Mouse (Mus musculus): ENCODE data around the gene Dcaf11. TPM values are rescaled to one million over a fixed set of nuclear protein-coding genes. Genes with fewer than 3 reads are reported as not detected.
A peak's percentile ranks its signal among the peaks of the same experiment; 100 is the strongest.

Gene Dcaf11
- total and polyA plus RNA-seq, 2 experiments from 2014 or later: 94.1 to 97.9 TPM

DNA sequence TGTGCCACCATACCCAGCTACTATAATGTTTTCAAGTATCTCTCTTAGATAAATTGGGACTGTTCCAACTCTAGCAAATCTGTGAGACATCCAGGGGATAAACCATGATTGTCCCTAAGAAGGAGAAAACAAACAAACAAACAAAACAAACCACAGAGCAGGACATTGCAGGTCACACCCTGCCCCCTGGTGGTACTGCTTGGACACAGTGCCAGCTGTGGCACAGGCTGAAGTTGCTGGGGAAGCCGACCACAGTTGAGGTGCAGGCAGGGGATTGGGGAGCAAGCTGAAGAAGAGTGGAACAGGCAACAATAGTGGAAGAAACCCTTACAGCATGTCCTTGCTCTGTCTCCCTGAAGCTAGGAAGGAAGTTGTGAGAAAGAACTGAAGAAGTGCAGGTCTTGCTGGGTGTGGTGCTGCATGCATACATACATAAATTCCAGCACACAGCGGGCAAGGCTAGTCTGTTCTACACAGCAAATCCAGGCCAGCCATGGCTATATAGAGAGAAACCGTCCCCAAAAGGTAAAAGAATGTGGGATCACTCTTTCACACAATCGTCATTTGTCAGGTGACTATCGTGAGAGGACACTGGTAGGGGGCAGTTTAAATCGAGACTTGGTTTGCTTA is 23.6 kb upstream of the Dcaf11 start:
- Histone ChIP-seq H3K36me3 (ENCODE audit: insufficient read depth, low read length) (no peaks in the 10 kb centered on the region), H3K4me1 (ENCODE audit: insufficient read depth, low read length) (peaks cover 3% of the 10 kb centered on the region), H3K27me3 (ENCODE audit: insufficient read depth, low read length) (no peaks in the 10 kb centered on the region), H3K4me2 (ENCODE audit: low read depth, low read length) (no peak overlapping the region), H3K9ac (replicated peaks; ENCODE audit: low read length) (no peak overlapping the region), H3K4me3 (ENCODE audit: low read length) (no peak overlapping the region), H3K27ac (no peak overlapping the region), H3K9me3 (ENCODE audit: low read length) (no peaks in the 10 kb centered on the region)
- DNase-seq (ENCODE audit: low spot score): peak; percentile 68
- 60% methylated on average over 6 of the region's 6 CpGs for WGBS
- peak; percentile 83 for TF ChIP-seq CTCF (IDR thresholded peaks at IDR 0.05; ENCODE audit: low read depth)
- no peak for ATAC-seq

DNA sequence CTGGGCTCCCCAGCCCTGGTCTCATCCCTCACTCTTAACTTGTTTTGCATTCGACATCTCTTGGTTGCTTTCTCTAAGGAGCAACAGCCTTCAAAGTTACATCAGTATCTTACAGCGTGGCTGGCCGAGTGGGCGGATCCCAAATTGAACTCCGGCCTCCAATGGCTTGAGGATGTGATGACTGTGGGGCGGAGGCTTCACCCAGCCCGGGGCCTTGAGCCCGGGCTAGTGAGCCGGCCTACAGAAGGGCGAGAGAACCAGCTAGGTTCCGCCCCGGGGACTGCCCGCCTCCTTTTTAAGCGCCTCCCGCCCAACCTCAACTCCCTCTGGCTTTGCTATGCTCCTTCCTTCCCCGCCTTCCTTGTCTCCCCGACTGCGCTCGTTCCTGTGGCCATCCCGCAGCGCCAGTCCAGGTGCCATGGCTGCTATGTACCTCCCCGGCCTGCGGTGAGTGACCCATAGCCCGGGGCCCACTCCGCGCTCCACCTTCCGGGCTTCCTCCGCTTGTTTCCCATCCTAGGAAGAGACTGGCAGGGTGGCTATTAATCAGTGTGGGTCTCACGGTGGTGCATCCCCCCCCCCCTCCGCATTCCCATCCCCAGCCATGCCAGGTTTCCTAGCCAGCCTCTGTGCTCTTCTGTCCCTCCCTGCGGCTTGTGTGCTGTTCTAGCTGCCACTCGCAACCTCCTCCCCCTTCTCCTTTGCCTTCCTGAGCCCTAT is 19.6 kb upstream of the Dcaf11 start, which contains the start of gene Pck2:
Pck2 (plus strand) TSS at position 200 of the 720 bp plus-strand sequence.
- peak within 1 kb of the TSS; percentile 94 for H3K27ac ChIP-seq
- no peaks in the 10 kb centered on the region for H3K9me3 ChIP-seq (ENCODE audit: low read length)

DNA sequence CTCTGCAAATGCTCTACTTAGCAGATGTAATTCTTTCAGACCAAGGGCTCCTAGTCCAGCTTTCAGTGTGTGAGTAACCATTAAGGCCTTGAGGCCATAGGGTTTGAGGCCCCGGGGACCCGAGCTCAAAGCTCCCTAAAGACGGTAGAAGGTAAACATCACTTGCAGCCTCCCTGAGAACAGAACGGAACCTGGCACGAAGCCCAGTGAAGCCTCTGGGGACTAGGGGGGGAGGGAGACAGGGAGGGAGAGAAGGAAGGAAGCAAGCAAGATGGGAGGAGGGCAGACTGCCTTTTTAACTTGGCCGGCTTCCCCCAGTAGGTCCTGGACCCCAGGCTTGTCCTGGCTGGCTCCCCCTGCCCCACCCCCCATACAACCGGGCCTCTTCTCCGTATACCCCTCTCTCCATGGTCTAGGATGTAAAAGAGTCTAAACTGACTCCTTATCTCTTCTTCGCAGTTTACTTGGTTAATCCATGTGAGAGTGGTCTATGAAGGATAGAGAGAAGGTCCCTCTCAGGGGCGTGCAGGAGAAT is 19.0 kb upstream of the Dcaf11 start:
- peak overlapping the region; percentile 65 for H3K4me3 ChIP-seq (ENCODE audit: low read length)
- H3K27me3 ChIP-seq (ENCODE audit: insufficient read depth, low read length): no peaks in the 10 kb centered on the region
- H3K9me3 ChIP-seq (ENCODE audit: low read length): no peaks in the 10 kb centered on the region
- no peak for TF ChIP-seq CTCF (IDR thresholded peaks at IDR 0.05; ENCODE audit: low read depth)
- H3K4me2 ChIP-seq (ENCODE audit: low read depth, low read length): peak overlapping the region; percentile 94
- H3K9ac ChIP-seq (replicated peaks; ENCODE audit: low read length): peak overlapping the region; percentile 82
- ATAC-seq (peak; percentile 57), DNase-seq (ENCODE audit: low spot score) (peak; percentile 83)
- 6% methylated on average over 10 of the region's 10 CpGs for WGBS
- peaks cover 8% of the 10 kb centered on the region for H3K4me1 ChIP-seq (ENCODE audit: insufficient read depth, low read length)
- peak overlapping the region; percentile 94 for H3K27ac ChIP-seq
- peaks cover 10% of the 10 kb centered on the region for H3K36me3 ChIP-seq (ENCODE audit: insufficient read depth, low read length)

More for the DNA sequence above, 19.6 kb upstream of the Dcaf11 start, which contains the start of gene Pck2:
- WGBS: under 1% methylated on average over 32 of the region's 32 CpGs
- DNase-seq (ENCODE audit: low spot score) (peak; percentile 86), ATAC-seq (peak; percentile 90)
- no peak for TF ChIP-seq CTCF (IDR thresholded peaks at IDR 0.05; ENCODE audit: low read depth)
- Histone ChIP-seq H3K4me2 (ENCODE audit: low read depth, low read length) (peak within 1 kb of the TSS; percentile 94), H3K27me3 (ENCODE audit: insufficient read depth, low read length) (no peaks in the 10 kb centered on the region), H3K36me3 (ENCODE audit: insufficient read depth, low read length) (peaks cover 8% of the 10 kb centered on the region), H3K9ac (replicated peaks; ENCODE audit: low read length) (peak within 1 kb of the TSS; percentile 82), H3K4me3 (ENCODE audit: low read length) (peak within 1 kb of the TSS; percentile 65), H3K4me1 (ENCODE audit: insufficient read depth, low read length) (peaks cover 8% of the 10 kb centered on the region)

DNA sequence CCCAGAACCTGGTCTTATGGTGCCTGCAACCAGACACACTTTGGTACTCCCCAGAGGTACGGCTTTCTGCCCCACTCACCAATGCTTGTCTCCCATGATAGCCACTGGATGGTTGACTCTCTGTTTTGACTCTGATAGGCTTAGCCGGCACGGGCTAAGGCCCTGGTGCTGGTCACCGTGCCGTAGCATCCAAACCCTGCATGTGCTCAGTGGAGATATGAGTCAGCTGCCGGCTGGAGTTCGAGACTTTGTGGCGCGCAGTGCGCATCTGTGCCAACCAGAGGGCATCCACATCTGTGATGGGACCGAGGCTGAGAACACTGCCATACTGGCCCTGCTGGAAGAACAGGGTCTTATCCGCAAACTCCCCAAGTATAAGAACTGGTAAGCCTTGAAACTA is 17.5 kb upstream of the Dcaf11 start:
- DNase-seq (ENCODE audit: low spot score) (no peak), ATAC-seq (no peak)
- Histone ChIP-seq H3K27me3 (ENCODE audit: insufficient read depth, low read length) (no peaks in the 10 kb centered on the region), H3K36me3 (ENCODE audit: insufficient read depth, low read length) (peaks cover 10% of the 10 kb centered on the region), H3K4me1 (ENCODE audit: insufficient read depth, low read length) (peaks cover 8% of the 10 kb centered on the region), H3K27ac (no peak overlapping the region), H3K4me3 (ENCODE audit: low read length) (no peak overlapping the region), H3K9ac (replicated peaks; ENCODE audit: low read length) (no peak overlapping the region), H3K4me2 (ENCODE audit: low read depth, low read length) (no peak overlapping the region), H3K9me3 (ENCODE audit: low read length) (no peaks in the 10 kb centered on the region)
- WGBS: 94% methylated on average over 12 of the region's 12 CpGs
- no peak for TF ChIP-seq CTCF (IDR thresholded peaks at IDR 0.05; ENCODE audit: low read depth)

DNA sequence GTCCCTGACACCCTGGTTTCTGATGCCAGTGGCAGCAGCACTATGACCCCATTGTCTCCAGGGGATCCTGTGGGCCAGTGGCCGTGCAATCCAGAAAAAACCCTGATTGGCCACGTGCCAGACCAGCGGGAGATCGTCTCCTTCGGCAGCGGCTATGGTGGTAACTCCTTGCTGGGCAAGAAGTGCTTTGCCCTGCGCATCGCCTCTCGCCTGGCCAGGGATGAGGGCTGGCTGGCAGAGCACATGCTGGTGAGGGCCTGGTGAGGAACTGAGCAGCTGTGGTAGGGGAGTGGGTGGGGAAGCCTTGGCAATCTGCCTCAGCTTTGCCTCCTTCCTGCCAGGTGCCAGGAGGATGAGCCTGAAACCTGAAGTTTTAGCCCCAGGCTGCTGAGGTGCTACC is 15.5 kb upstream of the Dcaf11 start:
- no peaks in the 10 kb centered on the region for H3K27me3 ChIP-seq (ENCODE audit: insufficient read depth, low read length)
- TF ChIP-seq CTCF (IDR thresholded peaks at IDR 0.05; ENCODE audit: low read depth): no peak
- H3K27ac ChIP-seq: no peak overlapping the region
- no peak for ATAC-seq
- no peak overlapping the region for H3K4me2 ChIP-seq (ENCODE audit: low read depth, low read length)
- H3K4me3 ChIP-seq (ENCODE audit: low read length): no peak overlapping the region
- WGBS: 36% methylated on average over 9 of the region's 9 CpGs
- H3K9me3 ChIP-seq (ENCODE audit: low read length): no peaks in the 10 kb centered on the region
- H3K9ac ChIP-seq (replicated peaks; ENCODE audit: low read length): no peak overlapping the region
- H3K4me1 ChIP-seq (ENCODE audit: insufficient read depth, low read length): peaks cover 8% of the 10 kb centered on the region
- DNase-seq (ENCODE audit: low spot score): no peak
- H3K36me3 ChIP-seq (ENCODE audit: insufficient read depth, low read length): peaks cover 26% of the 10 kb centered on the region

DNA sequence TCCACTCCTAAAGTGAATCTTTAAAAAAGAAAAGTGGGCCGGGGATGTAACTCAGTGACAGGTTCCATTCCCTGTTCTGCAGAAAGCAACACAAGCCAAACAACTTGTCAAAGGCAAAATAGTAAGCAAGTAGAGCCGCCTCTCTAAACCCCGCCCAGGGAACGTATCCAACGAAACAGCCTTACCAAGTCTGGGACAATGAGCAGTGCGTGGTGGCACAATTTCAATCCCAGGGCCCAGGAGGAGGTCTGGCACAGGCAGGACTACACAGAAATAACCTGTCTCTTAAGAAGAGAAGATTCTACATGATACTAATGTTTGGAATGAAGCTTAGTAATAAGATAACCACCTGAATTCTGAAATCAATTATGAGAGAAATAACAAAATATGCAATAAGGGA is 9.6 kb upstream of the Dcaf11 start:
- no peak for TF ChIP-seq CTCF (IDR thresholded peaks at IDR 0.05; ENCODE audit: low read depth)
- H3K27me3 ChIP-seq (ENCODE audit: insufficient read depth, low read length): no peaks in the 10 kb centered on the region

More for the DNA sequence above, 9.6 kb upstream of the Dcaf11 start:
- WGBS: 65% methylated on average over 6 of the region's 6 CpGs
- Histone ChIP-seq H3K9ac (replicated peaks; ENCODE audit: low read length) (no peak overlapping the region), H3K4me3 (ENCODE audit: low read length) (no peak overlapping the region), H3K9me3 (ENCODE audit: low read length) (no peaks in the 10 kb centered on the region), H3K4me2 (ENCODE audit: low read depth, low read length) (no peak overlapping the region), H3K4me1 (ENCODE audit: insufficient read depth, low read length) (no peaks in the 10 kb centered on the region), H3K27ac (no peak overlapping the region), H3K36me3 (ENCODE audit: insufficient read depth, low read length) (peaks cover 18% of the 10 kb centered on the region)
- DNase-seq (ENCODE audit: low spot score): no peak
- ATAC-seq: no peak

Data from hindbrain, postnatal 0 days (tissue).